Mouse (Mus musculus): ENCODE data around the gene Cabp1. TPM values are rescaled to one million over a fixed set of nuclear protein-coding genes. Genes with fewer than 3 reads are reported as not detected.

Cabp1 gene
- total and polyA plus RNA-seq, 2 experiments from 2014 or later = 12.6 to 28.1 TPM

- DNase-seq (no peak), ATAC-seq (peak; percentile 44)
- Histone ChIP-seq H3K27ac (ENCODE audit: low read depth, low read length) (0 out of 2 replicates have a peak overlapping the region, but pooled peaks have one; percentile 21), H3K27me3 (ENCODE audit: insufficient read depth, low read length) (no peaks in the 10 kb centered on the region), H3K4me1 (ENCODE audit: insufficient read depth) (0 out of 2 replicates have a peak, but pooled peaks cover 4% of the 10 kb centered on the region), H3K9me3 (ENCODE audit: low read length) (no peaks in the 10 kb centered on the region), H3K36me3 (ENCODE audit: insufficient read depth) (no peaks in the 10 kb centered on the region), H3K4me2 (ENCODE audit: low read depth) (peak overlapping the region; percentile 17; the same call in 1 of the 2 replicates), H3K9ac (peak overlapping the region; percentile 22; the same call in 1 of the 2 replicates), H3K4me3 (ENCODE audit: low read depth, low read length) (no peak overlapping the region)
- no peak for TF ChIP-seq CTCF (IDR thresholded peaks at IDR 0.05; ENCODE audit: low read depth)
- WGBS = 24% methylated on average over 17 of the region's 17 CpGs
Measured at GRCm38 (mm10) chr5:115186371-115187073, 7.7 kb downstream of the Cabp1 start.

DNA sequence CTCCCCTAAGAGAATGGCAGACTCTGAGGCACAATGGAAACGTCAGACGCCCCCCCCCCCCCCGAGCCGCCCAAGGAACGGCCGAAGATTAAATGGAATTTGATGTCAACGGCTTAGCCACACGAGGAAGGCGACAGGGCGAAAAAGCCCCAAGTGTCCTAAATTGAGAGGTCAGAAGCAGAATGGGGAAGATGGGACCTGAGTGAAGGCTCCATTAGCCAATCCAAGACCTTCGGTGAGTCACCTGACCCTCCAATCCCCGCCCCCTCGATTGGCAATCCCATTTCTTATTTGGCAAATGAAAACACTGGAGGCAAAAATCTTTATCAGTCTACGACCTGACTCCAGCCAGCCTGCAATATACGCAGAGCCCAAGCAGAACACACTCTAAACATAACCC is 9.5 kb downstream of the Cabp1 start:
- DNase-seq = peak; percentile 81
- Histone ChIP-seq H3K27me3 (ENCODE audit: insufficient read depth, low read length) (no peaks in the 10 kb centered on the region), H3K36me3 (ENCODE audit: insufficient read depth) (no peaks in the 10 kb centered on the region), H3K4me1 (ENCODE audit: insufficient read depth) (0 out of 2 replicates have a peak, but pooled peaks cover 4% of the 10 kb centered on the region), H3K27ac (ENCODE audit: low read depth, low read length) (no peak overlapping the region), H3K9me3 (ENCODE audit: low read length) (no peaks in the 10 kb centered on the region), H3K9ac (peak overlapping the region; percentile 40; the same call in 1 of the 2 replicates), H3K4me3 (ENCODE audit: low read depth, low read length) (peak overlapping the region; percentile 20; the same call in 1 of the 2 replicates), H3K4me2 (ENCODE audit: low read depth) (peak overlapping the region; percentile 35)
- no peak for TF ChIP-seq CTCF (IDR thresholded peaks at IDR 0.05; ENCODE audit: low read depth)
- peak; percentile 63 for ATAC-seq
- WGBS = 20% methylated on average over 15 of the region's 15 CpGs

- H3K36me3 ChIP-seq (ENCODE audit: insufficient read depth) = no peaks in the 10 kb centered on the region
- H3K9ac ChIP-seq = no peak overlapping the region
- H3K9me3 ChIP-seq (ENCODE audit: low read length) = no peaks in the 10 kb centered on the region
- TF ChIP-seq CTCF (IDR thresholded peaks at IDR 0.05; ENCODE audit: low read depth) = no peak
- H3K4me1 ChIP-seq (ENCODE audit: insufficient read depth) = 0 out of 2 replicates have a peak, but pooled peaks cover 4% of the 10 kb centered on the region
- DNase-seq = no peak
- 86% methylated on average over 10 of the region's 10 CpGs for WGBS
- H3K27ac ChIP-seq (ENCODE audit: low read depth, low read length) = no peak overlapping the region
- H3K4me3 ChIP-seq (ENCODE audit: low read depth, low read length) = no peak overlapping the region
- H3K27me3 ChIP-seq (ENCODE audit: insufficient read depth, low read length) = no peaks in the 10 kb centered on the region
- H3K4me2 ChIP-seq (ENCODE audit: low read depth) = no peak overlapping the region
- no peak for ATAC-seq
Measured at GRCm38 (mm10) chr5:115183482-115183881, 10.7 kb downstream of the Cabp1 start.

DNA sequence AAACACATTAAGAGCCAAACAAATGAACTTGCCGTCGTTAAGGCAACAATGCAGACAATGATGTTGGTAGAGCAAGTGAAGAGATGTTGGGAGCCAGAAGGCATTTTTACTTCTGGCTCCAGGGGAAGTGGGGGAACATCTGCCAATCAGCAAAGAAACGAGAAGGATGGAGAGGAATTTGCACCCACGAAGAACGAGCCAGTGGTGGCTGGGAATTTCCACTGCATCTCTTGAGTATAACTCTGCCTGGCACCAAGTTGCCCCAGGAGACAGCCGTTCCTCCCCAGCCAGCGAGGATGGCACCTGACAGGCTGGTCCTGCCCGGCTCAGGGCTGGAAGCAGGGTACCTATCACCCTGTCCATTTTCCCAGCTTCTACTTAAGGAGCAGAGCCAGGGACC is 11.3 kb downstream of the Cabp1 start:
- no peak for TF ChIP-seq CTCF (IDR thresholded peaks at IDR 0.05; ENCODE audit: low read depth)
- no peak for DNase-seq
- H3K27me3 ChIP-seq (ENCODE audit: insufficient read depth, low read length) = no peaks in the 10 kb centered on the region
- H3K27ac ChIP-seq (ENCODE audit: low read depth, low read length) = no peak overlapping the region
- no peak overlapping the region for H3K9ac ChIP-seq
- no peak overlapping the region for H3K4me2 ChIP-seq (ENCODE audit: low read depth)
- no peak for ATAC-seq
- H3K9me3 ChIP-seq (ENCODE audit: low read length) = no peaks in the 10 kb centered on the region
- H3K4me1 ChIP-seq (ENCODE audit: insufficient read depth) = 0 out of 2 replicates have a peak, but pooled peaks cover 4% of the 10 kb centered on the region
- no peaks in the 10 kb centered on the region for H3K36me3 ChIP-seq (ENCODE audit: insufficient read depth)
- H3K4me3 ChIP-seq (ENCODE audit: low read depth, low read length) = no peak overlapping the region
- WGBS = 54% methylated on average over 8 of the region's 8 CpGs

- 0 out of 2 replicates have a peak, but pooled peaks cover 4% of the 10 kb centered on the region for H3K4me1 ChIP-seq (ENCODE audit: insufficient read depth)
- H3K9ac ChIP-seq = no peak overlapping the region
- 76% methylated on average over 13 of the region's 13 CpGs for WGBS
- ATAC-seq (no peak), DNase-seq (no peak)
- H3K27ac ChIP-seq (ENCODE audit: low read depth, low read length) = no peak overlapping the region
- H3K27me3 ChIP-seq (ENCODE audit: insufficient read depth, low read length) = no peaks in the 10 kb centered on the region
- no peak overlapping the region for H3K4me3 ChIP-seq (ENCODE audit: low read depth, low read length)
- no peak overlapping the region for H3K4me2 ChIP-seq (ENCODE audit: low read depth)
- TF ChIP-seq CTCF (IDR thresholded peaks at IDR 0.05; ENCODE audit: low read depth) = no peak
- no peaks in the 10 kb centered on the region for H3K36me3 ChIP-seq (ENCODE audit: insufficient read depth)
- H3K9me3 ChIP-seq (ENCODE audit: low read length) = no peaks in the 10 kb centered on the region
Measured at GRCm38 (mm10) chr5:115181248-115181940, 12.8 kb downstream of the Cabp1 start.

- no peak for ATAC-seq
- no peak for DNase-seq
- Histone ChIP-seq H3K27me3 (ENCODE audit: insufficient read depth, low read length) (no peaks in the 10 kb centered on the region), H3K4me2 (ENCODE audit: low read depth) (no peak overlapping the region), H3K9me3 (ENCODE audit: low read length) (no peaks in the 10 kb centered on the region), H3K9ac (no peak overlapping the region), H3K4me3 (ENCODE audit: low read depth, low read length) (no peak overlapping the region), H3K4me1 (ENCODE audit: insufficient read depth) (0 out of 2 replicates have a peak, but pooled peaks cover 4% of the 10 kb centered on the region), H3K36me3 (ENCODE audit: insufficient read depth) (no peaks in the 10 kb centered on the region), H3K27ac (ENCODE audit: low read depth, low read length) (no peak overlapping the region)
- TF ChIP-seq CTCF (IDR thresholded peaks at IDR 0.05; ENCODE audit: low read depth) = no peak
- 94% methylated on average over 11 of the region's 11 CpGs for WGBS
Measured at GRCm38 (mm10) chr5:115179596-115179995, 14.6 kb downstream of the Cabp1 start.

- 81% methylated on average over 6 of the region's 6 CpGs for WGBS
- no peak overlapping the region for H3K4me3 ChIP-seq (ENCODE audit: low read depth, low read length)
- no peak for TF ChIP-seq CTCF (IDR thresholded peaks at IDR 0.05; ENCODE audit: low read depth)
- ATAC-seq (no peak), DNase-seq (no peak)
- H3K9ac ChIP-seq = no peak overlapping the region
- no peak overlapping the region for H3K4me2 ChIP-seq (ENCODE audit: low read depth)
- no peaks in the 10 kb centered on the region for H3K4me1 ChIP-seq (ENCODE audit: insufficient read depth)
- no peaks in the 10 kb centered on the region for H3K9me3 ChIP-seq (ENCODE audit: low read length)
- no peaks in the 10 kb centered on the region for H3K36me3 ChIP-seq (ENCODE audit: insufficient read depth)
- no peak overlapping the region for H3K27ac ChIP-seq (ENCODE audit: low read depth, low read length)
- no peaks in the 10 kb centered on the region for H3K27me3 ChIP-seq (ENCODE audit: insufficient read depth, low read length)
Measured at GRCm38 (mm10) chr5:115177866-115178265, 16.3 kb downstream of the Cabp1 start.
